Mouse (Mus musculus): ENCODE results near the gene Apoc2. TPM values are rescaled to one million over a fixed set of nuclear protein-coding genes. Genes with fewer than 3 reads are reported as not detected.
"Not testable (repeated sequence)": the region's sequence is repeated elsewhere in the genome, so short reads cannot be mapped to it uniquely, and the experiment has no call there.

The Apoc2 gene
- polyA plus RNA-seq, 1 experiment from 2014 or later, result 0.26 TPM

DNA sequence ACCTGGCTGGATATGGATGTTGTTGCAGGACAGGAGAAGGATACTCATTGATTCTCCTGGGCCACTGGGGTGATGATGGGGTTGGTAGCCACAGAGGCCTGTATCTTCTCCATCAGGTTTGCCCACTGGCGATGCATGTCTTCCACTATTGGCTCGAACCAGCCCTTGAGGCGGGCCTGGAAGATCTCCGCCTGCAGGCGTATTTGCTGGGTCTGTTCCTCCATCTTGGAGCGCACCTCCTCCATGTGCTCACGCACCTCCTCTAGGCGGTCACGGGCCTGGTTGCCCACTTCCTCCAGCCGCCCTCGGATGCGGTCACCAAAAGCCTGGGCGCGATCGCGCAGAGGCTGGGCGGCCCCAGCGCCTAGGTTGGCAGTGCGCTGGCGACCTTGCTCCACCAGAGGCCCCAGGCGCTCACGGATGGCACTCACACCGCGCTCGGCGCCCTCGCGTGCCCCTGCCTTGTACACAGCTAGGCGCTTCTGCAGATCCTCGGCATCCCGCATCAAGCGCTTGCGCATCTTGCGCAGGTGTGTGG is 18.7 kb upstream of the Apoc2 start:
- Histone ChIP-seq H3K27ac (replicated peaks) (no peak overlapping the region), H3K4me3 (no peak overlapping the region), H3K27me3 (ENCODE audit: low read depth, poor library complexity, severe bottlenecking) (no peaks in the 10 kb centered on the region), H3K4me1 (peaks cover 60% of the 10 kb centered on the region), H3K9me3 (replicated peaks) (peaks cover 7% of the 10 kb centered on the region), H3K36me3 (peaks cover 15% of the 10 kb centered on the region)
- no peak for DNase-seq (ENCODE audit: low spot score)
- WGBS, result 90% methylated on average over 34 of the region's 34 CpGs

DNA sequence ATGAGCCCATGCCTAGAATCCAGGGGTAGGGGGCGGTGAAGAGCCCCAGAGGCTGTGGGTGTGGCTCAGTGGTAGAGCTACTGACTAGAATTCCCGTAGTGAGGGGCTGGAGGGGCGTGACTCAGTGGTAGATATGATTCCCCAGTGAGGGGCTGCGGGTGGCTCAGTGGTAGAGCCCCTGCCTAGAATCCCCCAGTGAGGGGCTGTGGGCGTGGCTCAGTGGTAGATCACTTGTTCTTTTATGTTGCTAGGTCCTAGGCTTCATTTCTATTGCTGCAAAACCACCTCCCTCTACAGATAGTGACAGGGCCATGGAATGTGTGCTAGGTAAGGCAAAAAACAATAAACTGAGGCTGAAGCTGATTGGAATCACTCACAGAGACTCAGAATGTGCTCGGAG is 18.1 kb upstream of the Apoc2 start:
- H3K36me3 ChIP-seq, result peaks cover 14% of the 10 kb centered on the region
- H3K9me3 ChIP-seq (replicated peaks), result peaks cover 10% of the 10 kb centered on the region
- 79% methylated on average over 6 of the region's 6 CpGs for WGBS
- H3K4me1 ChIP-seq, result peaks cover 54% of the 10 kb centered on the region
- H3K27ac ChIP-seq (replicated peaks), result no peak overlapping the region
- no peak overlapping the region for H3K4me3 ChIP-seq
- no peak for DNase-seq (ENCODE audit: low spot score)
- H3K27me3 ChIP-seq (ENCODE audit: low read depth, poor library complexity, severe bottlenecking), result no peaks in the 10 kb centered on the region

DNA sequence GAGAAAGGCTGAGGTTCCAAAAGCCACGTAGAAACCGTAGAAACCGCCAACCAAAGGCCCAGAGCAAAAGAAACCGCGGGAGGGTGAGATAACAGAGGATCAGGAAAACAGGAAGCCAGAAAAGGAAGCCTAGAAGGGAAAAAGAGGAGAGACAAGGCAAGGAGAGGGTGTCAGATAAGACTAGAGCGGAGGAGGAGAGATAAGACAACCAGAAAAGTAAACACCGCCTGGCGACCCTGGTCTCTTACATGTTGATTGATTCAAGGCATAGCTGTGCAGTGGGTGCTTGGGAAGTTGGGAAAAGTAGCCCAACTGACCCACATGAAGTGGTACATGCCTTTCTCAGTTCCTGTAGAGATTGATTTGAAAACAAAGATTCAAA is 17.5 kb upstream of the Apoc2 start:
- Histone ChIP-seq H3K36me3 (peaks cover 14% of the 10 kb centered on the region), H3K4me3 (no peak overlapping the region), H3K4me1 (peaks cover 48% of the 10 kb centered on the region), H3K27me3 (ENCODE audit: low read depth, poor library complexity, severe bottlenecking) (no peaks in the 10 kb centered on the region), H3K9me3 (replicated peaks) (peaks cover 10% of the 10 kb centered on the region), H3K27ac (replicated peaks) (no peak overlapping the region)
- DNase-seq (ENCODE audit: low spot score), result no peak
- WGBS, result 51% methylated on average over 8 of the region's 8 CpGs

DNA sequence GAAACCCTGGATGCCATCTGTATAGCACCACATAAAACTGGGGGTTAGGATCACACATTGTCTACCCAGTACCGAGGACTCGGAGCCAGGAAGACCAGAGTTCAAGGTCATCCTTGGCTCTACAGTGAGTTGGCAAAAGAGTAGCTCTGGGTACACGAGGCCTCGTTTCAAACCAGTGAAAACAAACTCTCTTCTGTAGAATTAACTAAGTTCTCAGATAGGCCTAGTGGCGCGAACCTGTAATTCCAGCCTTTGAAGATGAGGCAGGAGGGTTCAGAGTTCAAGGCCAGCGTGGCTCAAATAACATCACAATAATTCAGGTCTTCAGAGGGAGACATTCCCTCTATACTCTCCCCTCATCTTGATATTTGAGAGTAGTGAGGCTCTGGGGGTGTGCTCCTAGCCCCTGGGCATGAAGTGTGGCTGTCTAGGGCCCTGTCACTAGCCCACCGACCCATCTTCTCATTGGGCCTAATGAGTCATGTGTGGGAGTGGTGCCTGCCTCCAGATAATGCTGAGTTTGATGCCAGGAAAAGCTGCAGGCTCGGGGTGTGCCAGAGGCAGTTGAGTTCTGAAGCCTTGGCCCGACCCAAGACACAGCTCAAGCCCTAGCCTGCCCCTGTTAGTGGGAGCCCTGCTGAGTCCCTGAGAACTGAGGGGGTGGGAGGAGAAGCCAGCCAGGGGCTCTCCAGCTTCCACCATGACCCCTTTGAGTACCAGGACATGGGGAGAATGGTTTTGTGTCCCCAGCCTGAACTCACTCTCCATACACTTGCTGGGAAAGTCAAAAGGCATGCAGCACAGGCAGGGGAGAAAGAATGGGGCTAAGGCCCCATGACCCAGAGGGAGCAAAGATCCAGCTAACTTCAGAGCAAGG is 16.8 kb upstream of the Apoc2 start:
- 84% methylated on average over 10 of the region's 10 CpGs for WGBS
- Histone ChIP-seq H3K9me3 (replicated peaks) (peaks cover 10% of the 10 kb centered on the region), H3K4me3 (no peak overlapping the region), H3K27me3 (ENCODE audit: low read depth, poor library complexity, severe bottlenecking) (no peaks in the 10 kb centered on the region), H3K4me1 (peaks cover 43% of the 10 kb centered on the region), H3K27ac (replicated peaks) (no peak overlapping the region), H3K36me3 (peaks cover 14% of the 10 kb centered on the region)
- DNase-seq (ENCODE audit: low spot score), result no peak

DNA sequence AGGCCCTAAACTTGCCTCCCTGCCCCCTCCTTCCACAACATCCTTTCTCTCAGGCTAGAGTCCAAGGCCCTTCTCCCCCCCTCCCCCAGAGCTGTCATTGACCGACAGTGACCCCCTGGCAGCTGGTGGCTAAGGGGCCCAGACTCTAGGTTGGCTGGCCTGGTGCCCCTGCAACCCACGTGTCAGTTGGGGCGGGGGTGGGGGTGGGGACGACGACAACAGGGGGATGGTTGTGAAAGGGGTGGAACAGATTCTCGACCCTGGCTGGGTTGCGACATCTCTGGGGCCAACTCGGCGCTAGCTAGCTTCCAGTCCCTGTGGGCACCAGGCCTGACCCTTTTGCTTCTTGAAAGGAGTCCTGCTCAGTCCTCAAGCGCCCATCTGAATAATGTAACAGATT is 15.7 kb upstream of the Apoc2 start:
- Histone ChIP-seq H3K36me3 (peaks cover 14% of the 10 kb centered on the region), H3K9me3 (replicated peaks) (peaks cover 10% of the 10 kb centered on the region), H3K4me1 (peaks cover 31% of the 10 kb centered on the region), H3K27me3 (ENCODE audit: low read depth, poor library complexity, severe bottlenecking) (no peaks in the 10 kb centered on the region), H3K4me3 (no peak overlapping the region), H3K27ac (replicated peaks) (peak overlapping the region; percentile 76)
- WGBS, result 37% methylated on average over 10 of the region's 10 CpGs
- DNase-seq (ENCODE audit: low spot score), result no peak

DNA sequence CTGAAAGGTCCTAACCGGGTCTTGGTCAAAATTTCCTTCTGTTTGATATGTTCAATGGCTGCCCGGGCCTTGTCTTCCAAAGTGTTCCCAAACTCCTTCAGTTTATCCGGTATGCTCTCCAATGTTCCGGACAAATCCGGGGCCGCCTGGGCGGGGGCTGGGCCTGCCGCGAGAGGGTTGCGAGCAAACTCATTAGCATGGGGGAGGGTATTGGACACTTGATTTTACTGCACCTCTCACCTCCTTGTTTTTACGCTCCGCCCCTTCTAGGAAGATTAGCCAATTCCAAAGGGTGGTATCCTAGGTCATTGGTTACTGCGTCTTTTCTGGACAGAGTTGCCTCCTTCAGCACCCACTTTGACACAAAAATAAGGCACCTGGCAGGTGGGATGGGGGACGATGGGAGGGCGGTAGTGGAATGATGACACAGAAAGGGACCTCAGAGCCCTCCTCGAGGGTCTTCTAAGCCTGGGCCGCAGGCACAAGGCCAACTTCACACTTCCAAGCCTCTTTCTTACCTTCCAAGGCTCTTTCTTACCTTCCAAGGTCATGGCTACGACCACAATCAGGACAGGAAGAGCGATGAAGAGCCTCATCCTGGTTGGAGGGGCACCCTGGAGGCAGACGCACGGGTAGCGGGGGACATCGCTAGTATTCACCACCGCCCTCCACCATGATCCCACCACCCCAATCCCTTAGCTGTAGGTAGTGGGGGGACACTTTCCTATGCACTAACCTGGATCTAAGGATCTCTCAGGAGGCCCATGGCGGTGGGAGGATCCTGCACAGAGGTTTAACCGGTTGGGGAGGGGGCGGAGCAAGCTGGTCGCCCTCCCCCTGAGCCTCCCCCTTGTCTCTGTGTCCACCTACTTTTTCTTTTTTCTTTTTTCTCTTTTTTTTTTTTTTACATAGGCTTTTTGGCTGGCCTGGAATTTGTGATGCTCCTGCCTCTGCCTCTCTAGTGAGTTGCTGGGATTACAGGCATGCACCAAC is 14.4 kb upstream of the Apoc2 start, which contains the start of gene Apoc1:
Gene Apoc1, minus strand, starts transcription at position 788 of the 993 bp plus-strand sequence.
- peaks cover 14% of the 10 kb centered on the region for H3K36me3 ChIP-seq
- peaks cover 23% of the 10 kb centered on the region for H3K4me1 ChIP-seq
- no peak within 1 kb of the TSS for H3K4me3 ChIP-seq
- DNase-seq (ENCODE audit: low spot score), result no peak
- peak within 1 kb of the TSS; percentile 76 for H3K27ac ChIP-seq (replicated peaks)
- no peaks in the 10 kb centered on the region for H3K27me3 ChIP-seq (ENCODE audit: low read depth, poor library complexity, severe bottlenecking)
- WGBS, result 48% methylated on average over 27 of the region's 28 CpGs
- H3K9me3 ChIP-seq (replicated peaks), result peaks cover 10% of the 10 kb centered on the region

DNA sequence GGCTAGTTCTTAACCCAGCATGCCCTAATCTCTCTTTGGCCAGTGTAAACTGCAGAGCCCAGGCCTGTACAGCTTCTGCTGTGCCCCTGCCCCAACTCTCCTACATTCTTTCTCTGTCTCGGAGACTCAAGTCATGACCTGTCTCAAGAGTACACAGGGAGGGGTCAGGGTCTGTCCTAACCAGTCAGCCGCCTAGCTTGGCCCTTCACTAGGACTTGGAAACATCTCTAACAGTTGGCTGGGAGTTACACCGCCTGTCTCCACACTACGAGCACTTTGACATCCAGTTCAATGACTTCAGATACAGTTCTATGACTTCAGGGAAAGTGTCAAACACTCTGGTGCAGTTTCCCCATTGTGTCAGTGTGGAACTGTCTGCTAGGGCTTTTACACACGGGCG is 13.7 kb upstream of the Apoc2 start:
- Histone ChIP-seq H3K4me3 (no peak overlapping the region), H3K36me3 (peaks cover 8% of the 10 kb centered on the region), H3K27me3 (ENCODE audit: low read depth, poor library complexity, severe bottlenecking) (no peaks in the 10 kb centered on the region), H3K27ac (replicated peaks) (no peak overlapping the region), H3K4me1 (peaks cover 23% of the 10 kb centered on the region), H3K9me3 (replicated peaks) (peaks cover 5% of the 10 kb centered on the region)
- 81% methylated on average over 6 of the region's 6 CpGs for WGBS
- no peak for DNase-seq (ENCODE audit: low spot score)

DNA sequence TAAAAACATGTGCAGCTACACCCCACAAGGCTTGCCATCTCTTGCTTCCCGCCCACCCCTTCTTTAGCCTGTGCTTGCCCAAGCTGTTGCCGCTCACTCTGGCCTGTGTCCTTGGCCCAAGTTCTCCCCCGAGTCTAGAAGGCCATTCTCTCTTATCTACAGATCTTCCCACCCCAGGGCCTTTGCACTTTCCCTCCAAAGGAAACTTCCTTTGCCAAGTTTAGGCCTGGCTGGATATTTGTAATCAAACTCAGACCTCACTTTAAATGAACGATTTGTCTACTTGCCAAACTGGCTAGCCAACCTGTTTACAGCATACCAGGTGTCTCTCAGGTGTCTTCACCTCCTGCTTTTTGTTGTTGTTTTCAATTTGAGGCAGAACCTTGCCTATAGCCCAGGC is 13.1 kb upstream of the Apoc2 start:
- Histone ChIP-seq H3K4me1 (peaks cover 23% of the 10 kb centered on the region), H3K27ac (replicated peaks) (no peak overlapping the region), H3K4me3 (no peak overlapping the region), H3K27me3 (ENCODE audit: low read depth, poor library complexity, severe bottlenecking) (no peaks in the 10 kb centered on the region), H3K9me3 (replicated peaks) (0 out of 2 replicates have a peak, but pooled peaks cover 3% of the 10 kb centered on the region), H3K36me3 (peaks cover 2% of the 10 kb centered on the region)
- WGBS, result 86% methylated on average over 4 of the region's 4 CpGs
- no peak for DNase-seq (ENCODE audit: low spot score)

DNA sequence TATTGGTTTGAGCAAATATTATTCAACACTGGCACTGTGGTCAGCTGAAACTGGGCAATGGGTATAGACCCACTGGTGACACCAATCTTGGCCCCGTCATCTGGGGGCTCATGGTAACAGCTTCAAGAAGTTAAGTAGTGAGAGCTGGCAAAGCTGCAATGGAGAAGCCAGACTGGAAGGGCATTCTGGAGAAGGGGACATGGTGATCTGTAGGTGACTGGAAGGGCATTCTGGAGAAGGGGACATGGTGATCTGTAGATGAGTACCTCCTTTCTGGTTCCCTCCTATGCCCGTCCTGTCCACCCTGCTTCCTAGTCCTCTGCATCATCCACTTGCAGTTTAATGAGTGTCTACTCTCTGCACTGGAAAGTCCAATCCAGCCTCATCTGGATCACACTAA is 10.9 kb upstream of the Apoc2 start:
- Histone ChIP-seq H3K4me3 (no peak overlapping the region), H3K27ac (replicated peaks) (no peak overlapping the region), H3K4me1 (peaks cover 21% of the 10 kb centered on the region), H3K9me3 (replicated peaks) (0 out of 2 replicates have a peak, but pooled peaks cover 3% of the 10 kb centered on the region), H3K36me3 (no peaks in the 10 kb centered on the region), H3K27me3 (ENCODE audit: low read depth, poor library complexity, severe bottlenecking) (no peaks in the 10 kb centered on the region)
- WGBS, result 93% methylated on average over 2 of the region's 2 CpGs
- no peak for DNase-seq (ENCODE audit: low spot score)

DNA sequence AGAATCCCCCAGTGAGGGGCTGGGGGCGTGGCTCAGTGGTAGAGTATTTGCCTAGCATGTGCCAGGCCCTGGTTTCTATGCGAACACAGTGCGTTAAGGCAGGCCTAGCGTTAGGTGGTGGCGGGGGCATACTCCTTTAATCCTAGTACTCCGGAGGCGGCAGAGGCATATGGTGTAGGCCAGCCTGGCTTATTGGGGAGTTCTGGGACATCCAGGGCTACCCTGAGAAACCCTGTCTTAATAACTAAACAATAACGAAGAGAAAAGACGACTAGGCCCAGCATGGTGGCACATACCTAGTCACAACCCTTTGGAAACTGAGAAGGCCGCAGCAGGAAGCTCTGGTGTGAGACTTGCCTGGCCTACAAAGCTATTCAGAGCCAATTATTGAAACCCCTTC is 10.4 kb upstream of the Apoc2 start:
- no peaks in the 10 kb centered on the region for H3K36me3 ChIP-seq
- WGBS, result 90% methylated on average over 10 of the region's 10 CpGs
- no peaks in the 10 kb centered on the region for H3K27me3 ChIP-seq (ENCODE audit: low read depth, poor library complexity, severe bottlenecking)
- no peak overlapping the region for H3K4me3 ChIP-seq
- 0 out of 2 replicates have a peak, but pooled peaks cover 3% of the 10 kb centered on the region for H3K9me3 ChIP-seq (replicated peaks)
- no peak for DNase-seq (ENCODE audit: low spot score)
- peaks cover 16% of the 10 kb centered on the region for H3K4me1 ChIP-seq
- H3K27ac ChIP-seq (replicated peaks), result no peak overlapping the region

DNA sequence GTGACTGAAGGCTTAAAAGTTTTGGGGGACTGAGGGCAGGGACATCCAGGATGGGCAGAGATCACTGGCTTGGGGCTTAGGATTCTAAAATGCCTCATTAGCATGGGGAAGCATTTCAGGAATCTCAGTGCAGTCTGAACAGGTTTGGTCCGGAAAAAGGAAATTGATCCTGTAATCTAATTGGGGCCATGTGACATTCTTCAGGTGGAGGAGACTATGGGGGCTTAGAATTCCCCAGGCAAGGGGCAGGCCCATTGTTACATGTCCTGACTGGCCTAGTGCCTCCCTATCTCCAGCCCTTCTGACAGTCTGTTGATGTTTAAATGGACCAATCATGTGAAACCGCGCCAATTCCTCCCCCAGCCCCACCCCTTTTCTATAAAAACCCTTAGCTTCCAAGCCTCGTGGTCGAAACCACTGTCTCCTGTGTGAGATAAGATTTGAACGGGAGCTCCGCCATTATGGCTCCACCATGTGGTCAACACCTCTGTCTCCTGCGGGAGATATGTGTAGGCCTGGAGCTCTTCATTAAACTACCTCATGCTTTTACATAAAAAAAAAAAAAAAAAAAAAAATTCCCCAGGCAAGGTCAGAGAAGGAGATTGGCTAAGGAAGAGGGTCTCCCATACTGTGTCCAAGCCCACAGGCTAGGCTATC is 9.3 kb upstream of the Apoc2 start:
- not testable (repeated sequence) for H3K4me1 ChIP-seq; H3K27me3 ChIP-seq (ENCODE audit: low read depth, poor library complexity, severe bottlenecking); H3K4me3 ChIP-seq; H3K36me3 ChIP-seq; H3K27ac ChIP-seq (replicated peaks); H3K9me3 ChIP-seq (replicated peaks); DNase-seq (ENCODE audit: low spot score)
- WGBS, result 85% methylated on average over 8 of the region's 8 CpGs

DNA sequence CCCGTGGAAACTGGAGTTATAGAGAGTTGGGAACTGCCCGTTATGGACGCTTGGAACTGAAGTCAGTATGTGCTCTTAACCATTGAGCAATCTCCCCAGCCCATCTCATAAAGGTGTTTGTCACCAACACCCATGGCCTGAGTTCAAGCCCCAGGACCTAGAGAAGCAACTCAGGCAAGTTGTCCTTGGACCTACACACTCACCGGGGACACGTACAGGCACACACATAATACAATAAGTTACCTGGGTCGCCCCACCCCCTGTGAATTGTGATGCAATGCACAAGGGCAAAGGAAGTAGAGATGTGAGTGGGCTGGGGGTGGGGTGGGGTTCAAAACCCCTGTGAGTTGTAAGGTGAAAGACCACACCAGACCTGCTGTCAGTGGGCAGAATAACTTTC is 8.8 kb upstream of the Apoc2 start:
- 0 out of 2 replicates have a peak, but pooled peaks cover 3% of the 10 kb centered on the region for H3K9me3 ChIP-seq (replicated peaks)
- no peak overlapping the region for H3K4me3 ChIP-seq
- H3K36me3 ChIP-seq, result no peaks in the 10 kb centered on the region
- no peak overlapping the region for H3K27ac ChIP-seq (replicated peaks)
- H3K4me1 ChIP-seq, result peaks cover under 1% of the 10 kb centered on the region; the same call in 1 of the 2 replicates
- no peaks in the 10 kb centered on the region for H3K27me3 ChIP-seq (ENCODE audit: low read depth, poor library complexity, severe bottlenecking)
- WGBS, result 91% methylated on average over 6 of the region's 6 CpGs
- no peak for DNase-seq (ENCODE audit: low spot score)
